Mouse (Mus musculus) limb, embryonic 11.5 days (tissue): ENCODE data around the gene Cbwd1. TPM values are rescaled to one million over a fixed set of nuclear protein-coding genes. Genes with fewer than 3 reads are reported as not detected.

Source experiments
- ATAC-seq: fragments of 200-750 bp; cut with Nextera tagmentation; 2 replicates; pipeline ENCODE4 v1.8.0; 2017; ENCODE audit warnings: low read depth; ENCODE audit not compliant: insufficient number of reproducible peaks, low FRiP score, low TSS enrichment
- DNase-seq: peaks from one replicate; pipeline ENCODE4 v3.0.0-alpha.2; 2015; ENCODE audit warnings: low spot score
- H3K27ac ChIP-seq: fragments of 300-500 bp; sonication (generic); replicated peaks from 2 replicates; pipeline ENCODE4 v1.5.1; 2014; ENCODE audit warnings: low read depth, mild to moderate bottlenecking, low read length
- H3K27me3 ChIP-seq: fragments of 300-500 bp; sonication (generic); 2 replicates; pipeline ENCODE4 v1.6.1; 2014; ENCODE audit warnings: mild to moderate bottlenecking, low read length, mixed read lengths; ENCODE audit not compliant: control insufficient read depth, insufficient read depth
- H3K36me3 ChIP-seq: fragments of 300-500 bp; sonication (generic); 2 replicates; pipeline ENCODE4 v1.6.1; 2014; ENCODE audit warnings: mild to moderate bottlenecking, low read length, moderate library complexity, mixed read lengths; ENCODE audit not compliant: control insufficient read depth, insufficient read depth
- H3K4me1 ChIP-seq: fragments of 300-500 bp; sonication (generic); 2 replicates; pipeline ENCODE4 v1.6.1; 2014; ENCODE audit warnings: low read length, mixed read lengths; ENCODE audit not compliant: control insufficient read depth, insufficient read depth
- H3K4me2 ChIP-seq: fragments of 300-500 bp; sonication (generic); 2 replicates; pipeline ENCODE4 v1.6.1; 2014; ENCODE audit warnings: low read depth, mild to moderate bottlenecking, moderate library complexity; ENCODE audit not compliant: severe bottlenecking
- H3K4me3 ChIP-seq: fragments of 300-500 bp; sonication (generic); 2 replicates; pipeline ENCODE4 v1.5.1; 2014; ENCODE audit warnings: low read depth, low read length
- H3K9ac ChIP-seq: fragments of 300-500 bp; sonication (generic); 2 replicates; pipeline ENCODE4 v1.6.1; 2014; ENCODE audit warnings: mild to moderate bottlenecking, low read length
- H3K9me3 ChIP-seq: fragments of 300-500 bp; sonication (generic); 2 replicates; pipeline ENCODE4 v1.6.1; 2016; ENCODE audit warnings: low read length; ENCODE audit not compliant: control insufficient read depth
- WGBS: fragments of 180-500 bp; shearing (Covaris S2); extraction: QIAGEN DNeasy Blood & Tissue Kit; methylation state at CpG from one replicate; pipeline ENCODE4 v1.1.7; 2014; 5-methylcytosine and 5-hydroxymethylcytosine counted together
- polyA plus RNA-seq: library from polyadenylated mRNA; unstranded; fragments of >200 nt; fragmentation: Nextera tagmentation; extraction: Ambion mirVana; gene quantifications from 2 replicates; pipeline ENCODE4 v1.2.1, GENCODE M21; 2014

Gene Cbwd1
- polyA plus RNA-seq, 1 experiment from 2014 or later: 21.0 TPM

- 82% methylated on average over 2 of the region's 2 CpGs for WGBS
Observed at GRCm38 (mm10) chr19:24966203-24966602, 4.8 kb upstream of the Cbwd1 start.

GRCm38 (mm10) chr19:24958531-24958930 lies 2.9 kb downstream of the Cbwd1 start:
- Histone ChIP-seq H3K4me2 (no peak overlapping the region), H3K9me3 (no peaks in the 10 kb centered on the region), H3K9ac (no peak overlapping the region), H3K27ac (no peak overlapping the region), H3K27me3 (no peaks in the 10 kb centered on the region), H3K4me1 (no peaks in the 10 kb centered on the region), H3K4me3 (no peak overlapping the region), H3K36me3 (no peaks in the 10 kb centered on the region; the same call in 1 of the 2 replicates)
- DNase-seq (no peak), ATAC-seq (no peak)
- WGBS: 42% methylated on average over 3 of the region's 3 CpGs

More at GRCm38 (mm10) chr19:24966203-24966602, 4.8 kb upstream of the Cbwd1 start:
- Histone ChIP-seq H3K4me3 (no peak overlapping the region), H3K4me2 (no peak overlapping the region), H3K27me3 (no peaks in the 10 kb centered on the region), H3K27ac (no peak overlapping the region), H3K36me3 (no peaks in the 10 kb centered on the region), H3K4me1 (no peaks in the 10 kb centered on the region), H3K9ac (no peak overlapping the region), H3K9me3 (no peaks in the 10 kb centered on the region)
- DNase-seq (no peak), ATAC-seq (no peak)

GRCm38 (mm10) chr19:24945521-24946262 lies 15.7 kb downstream of the Cbwd1 start:
- Histone ChIP-seq H3K27me3 (no peaks in the 10 kb centered on the region), H3K9me3 (no peaks in the 10 kb centered on the region), H3K4me3 (no peak overlapping the region), H3K27ac (no peak overlapping the region), H3K9ac (no peak overlapping the region), H3K4me2 (no peak overlapping the region), H3K4me1 (no peaks in the 10 kb centered on the region), H3K36me3 (no peaks in the 10 kb centered on the region)
- no peak for DNase-seq
- no peak for ATAC-seq

DNA sequence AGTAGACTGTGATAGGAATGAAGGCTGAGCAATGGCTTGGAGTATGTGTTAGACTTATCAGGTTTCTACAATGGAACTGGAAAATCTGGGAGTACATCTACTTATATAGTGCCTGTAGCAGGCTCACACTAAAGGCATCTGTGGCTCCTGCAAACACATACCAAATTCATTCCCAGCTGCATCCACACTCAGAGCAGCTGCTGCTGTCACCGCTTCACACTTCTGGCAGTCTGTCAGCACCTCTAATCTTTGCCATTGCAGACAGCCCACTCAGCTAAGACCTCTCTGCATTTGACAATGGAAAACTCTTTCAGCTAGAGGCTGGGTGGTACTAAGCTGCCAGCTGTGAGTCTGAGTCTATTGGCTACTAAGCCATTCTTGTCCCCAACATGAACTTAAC lies 24.3 kb downstream of the Cbwd1 start:
- Histone ChIP-seq H3K27me3 (no peaks in the 10 kb centered on the region), H3K9ac (no peak overlapping the region), H3K4me1 (no peaks in the 10 kb centered on the region), H3K4me3 (no peak overlapping the region), H3K36me3 (no peaks in the 10 kb centered on the region; the same call in 1 of the 2 replicates), H3K9me3 (no peaks in the 10 kb centered on the region), H3K4me2 (no peak overlapping the region), H3K27ac (no peak overlapping the region)
- WGBS: 91% methylated on average over 1 of the region's 1 CpGs
- ATAC-seq (no peak), DNase-seq (no peak)

DNA sequence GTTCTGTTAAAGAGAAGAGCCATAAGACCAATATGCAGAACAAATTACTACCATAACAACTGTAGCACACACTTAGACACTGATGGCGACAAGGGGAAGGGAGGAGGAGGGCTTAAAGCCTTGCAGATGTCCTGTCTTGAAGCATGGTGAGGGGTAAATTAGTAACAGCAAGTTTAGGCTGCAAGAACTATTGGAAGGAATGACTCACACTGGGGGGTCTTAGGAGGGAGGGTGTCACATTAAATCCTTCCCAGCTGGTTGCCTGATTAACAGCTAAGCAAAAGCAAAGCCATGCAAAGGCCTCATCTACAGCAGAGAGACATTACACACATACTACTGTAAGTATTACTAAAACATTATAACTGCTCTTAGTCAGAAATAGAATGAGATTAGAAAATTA lies 32.4 kb downstream of the Cbwd1 start:
- WGBS: 20% methylated on average over 1 of the region's 1 CpGs
- Histone ChIP-seq H3K9me3 (no peaks in the 10 kb centered on the region), H3K36me3 (no peaks in the 10 kb centered on the region), H3K27ac (no peak overlapping the region), H3K27me3 (no peaks in the 10 kb centered on the region), H3K4me3 (no peak overlapping the region), H3K4me2 (no peak overlapping the region), H3K9ac (no peak overlapping the region), H3K4me1 (no peaks in the 10 kb centered on the region)
- no peak for DNase-seq
- ATAC-seq: no peak

DNA sequence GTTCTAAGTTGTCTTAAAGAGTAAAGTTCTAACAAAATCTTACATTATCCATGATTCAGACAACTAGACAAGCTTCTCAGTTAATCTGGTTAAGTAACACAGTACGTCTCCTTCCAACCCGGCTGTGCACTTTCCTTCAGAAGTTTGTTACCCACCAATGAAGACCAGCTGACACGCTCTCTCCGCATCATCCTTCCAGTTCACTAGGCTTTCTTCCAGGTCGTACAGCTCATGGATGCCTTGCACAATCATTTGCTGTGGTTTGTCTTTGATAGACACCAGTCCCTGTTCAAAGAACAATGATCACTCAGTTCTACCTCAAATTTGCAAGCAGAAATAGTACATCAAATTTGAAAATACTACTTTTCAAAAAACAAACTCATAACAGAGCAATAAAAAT lies 40.5 kb downstream of the Cbwd1 start:
- no peaks in the 10 kb centered on the region for H3K4me1 ChIP-seq
- H3K9me3 ChIP-seq: no peaks in the 10 kb centered on the region
- H3K4me3 ChIP-seq: no peak overlapping the region
- H3K36me3 ChIP-seq: peaks cover 5% of the 10 kb centered on the region; the same call in 1 of the 2 replicates
- WGBS: 93% methylated on average over 5 of the region's 5 CpGs
- no peak for ATAC-seq
- no peak overlapping the region for H3K9ac ChIP-seq
- no peak for DNase-seq
- no peaks in the 10 kb centered on the region for H3K27me3 ChIP-seq
- no peak overlapping the region for H3K27ac ChIP-seq
- H3K4me2 ChIP-seq: no peak overlapping the region

- no peak overlapping the region for H3K4me3 ChIP-seq
- no peaks in the 10 kb centered on the region for H3K4me1 ChIP-seq
- WGBS: 91% methylated on average over 3 of the region's 3 CpGs
- H3K27ac ChIP-seq: no peak overlapping the region
- H3K4me2 ChIP-seq: no peak overlapping the region
- no peak for ATAC-seq
- H3K27me3 ChIP-seq: no peaks in the 10 kb centered on the region
- H3K36me3 ChIP-seq: no peaks in the 10 kb centered on the region
- no peak overlapping the region for H3K9ac ChIP-seq
- H3K9me3 ChIP-seq: no peaks in the 10 kb centered on the region
- DNase-seq: no peak
Observed at GRCm38 (mm10) chr19:24908385-24909155, 52.8 kb downstream of the Cbwd1 start.

DNA sequence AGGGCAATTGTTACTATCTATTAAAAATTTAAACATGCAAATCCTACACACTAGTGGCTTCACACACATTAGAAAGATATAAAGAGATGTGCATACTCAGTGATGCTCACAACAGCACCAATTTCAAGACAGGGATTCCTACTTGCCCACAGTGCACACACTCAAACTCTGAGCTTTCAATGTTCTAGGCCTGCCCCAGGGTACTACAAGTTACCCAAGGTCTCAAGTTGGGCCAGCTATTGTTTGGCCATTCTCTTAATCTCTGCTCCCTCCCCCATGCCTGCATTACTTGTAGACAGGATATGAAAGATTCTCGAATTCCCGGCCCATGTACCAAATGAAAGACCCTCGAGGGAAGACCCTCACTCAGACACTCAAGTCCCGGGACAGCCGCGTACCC lies 53.8 kb downstream of the Cbwd1 start:
- Histone ChIP-seq H3K9me3 (no peaks in the 10 kb centered on the region), H3K27me3 (peaks cover 6% of the 10 kb centered on the region), H3K27ac (no peak overlapping the region), H3K4me1 (no peaks in the 10 kb centered on the region), H3K9ac (no peak overlapping the region), H3K4me3 (no peak overlapping the region), H3K36me3 (no peaks in the 10 kb centered on the region), H3K4me2 (no peak overlapping the region)
- ATAC-seq: no peak
- WGBS: 91% methylated on average over 5 of the region's 6 CpGs
- DNase-seq: no peak
